1 mouse cellular context compared by ENCODE assay signal in the genomic region with DNA sequence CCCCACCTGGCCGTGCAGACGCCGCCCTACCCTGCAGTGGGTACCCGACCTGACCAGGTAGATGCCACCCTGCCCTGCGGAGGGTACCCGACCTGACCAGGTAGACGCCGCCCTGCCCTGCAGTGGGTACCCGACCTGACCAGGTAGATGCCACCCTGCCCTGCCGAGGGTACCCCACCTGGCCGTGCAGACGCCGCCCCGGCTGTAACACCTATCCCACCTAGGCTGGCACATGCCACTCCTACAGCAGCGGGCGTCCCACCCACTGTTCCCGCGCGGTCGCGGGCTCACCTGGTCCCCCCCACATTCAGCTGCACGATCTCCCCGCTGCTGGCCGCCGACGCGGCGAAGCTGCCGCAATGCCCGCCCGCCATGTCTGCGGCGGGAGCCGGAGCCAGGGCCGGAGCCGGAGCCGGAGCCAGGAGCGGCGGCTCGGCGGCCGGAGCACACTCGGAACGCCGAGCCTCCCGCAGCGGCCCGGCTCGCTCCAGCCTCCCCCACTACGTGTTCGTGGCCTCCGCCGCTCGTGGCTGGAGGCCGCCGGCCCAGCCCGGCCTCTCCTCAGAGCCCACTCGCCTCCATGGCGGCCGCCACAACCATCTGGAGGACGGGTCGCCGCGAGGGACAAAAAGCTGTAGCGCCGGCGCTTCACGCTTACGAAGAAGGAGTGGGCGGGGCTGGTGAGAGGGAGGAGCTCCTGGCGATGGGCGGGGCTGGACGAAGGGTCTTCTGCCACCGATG.
TF ChIP-seq lines count a peak whose summit lies in the region.

A gene (minus strand): TSS at position 603 of the 741 bp plus-strand sequence.

TF ChIP-seq in CH12.LX, 34 proteins besides CTCF, POLR2A, EP300 and RAD21 (continued from another document):
- TF ChIP-seq SMC3 (IDR thresholded peaks at IDR 0.05; ENCODE audit: low read depth, low read length) = no peak
- 0 out of 2 replicates have a peak, but pooled peaks have one; percentile 27 for TF ChIP-seq UBTF (IDR thresholded peaks at IDR 0.05; ENCODE audit: low read depth, low read length)
- peak; percentile 69; the same call in 1 of the 2 replicates for TF ChIP-seq SIN3A (IDR thresholded peaks at IDR 0.05; ENCODE audit: low read length)
- TF ChIP-seq MYC (IDR thresholded peaks at IDR 0.05; ENCODE audit: low read depth, low read length) = no peak
- TF ChIP-seq ELF1 (IDR thresholded peaks at IDR 0.05; ENCODE audit: low read depth, low read length) = peak; percentile 23; the same call in 1 of the 2 replicates
- peak; percentile 84 for TF ChIP-seq HCFC1 (IDR thresholded peaks at IDR 0.05; ENCODE audit: low read depth, low read length)
- no peak for TF ChIP-seq JUN (IDR thresholded peaks at IDR 0.05; ENCODE audit: insufficient read depth, low read depth, low read length)
- TF ChIP-seq TBP (conservative IDR thresholded peaks at IDR 0.05; ENCODE audit: low read depth, low read length) = peak; percentile 86
- TF ChIP-seq RCOR1 (conservative IDR thresholded peaks at IDR 0.05; ENCODE audit: low read depth, low read length) = no peak
- TF ChIP-seq USF2 (conservative IDR thresholded peaks at IDR 0.05; ENCODE audit: low read depth, low read length) = no peak
- TF ChIP-seq IRF4 (IDR thresholded peaks at IDR 0.05; ENCODE audit: low read depth, low read length) = no peak
- TF ChIP-seq GABPA (IDR thresholded peaks at IDR 0.05; ENCODE audit: insufficient replicate concordance, low read depth, low read length) = no peak
- TF ChIP-seq ZMIZ1 (IDR thresholded peaks at IDR 0.05; ENCODE audit: low read depth, low read length) = peak; percentile 90
- TF ChIP-seq KAT2A (IDR thresholded peaks at IDR 0.05; ENCODE audit: insufficient replicate concordance, low read length) = peak; percentile 65; the same call in 1 of the 2 replicates
- TF ChIP-seq MAZ (IDR thresholded peaks at IDR 0.05; ENCODE audit: low read depth, low read length) = 0 out of 2 replicates have a peak, but pooled peaks have one; percentile 59
- no peak for TF ChIP-seq CHD1 (IDR thresholded peaks at IDR 0.05; ENCODE audit: low read depth, low read length)
- TF ChIP-seq NRF1 (IDR thresholded peaks at IDR 0.05; ENCODE audit: low read depth, low read length) = peak; percentile 68
- TF ChIP-seq MEF2A (IDR thresholded peaks at IDR 0.05; ENCODE audit: borderline replicate concordance, low read depth, low read length) = no peak
- no peak for TF ChIP-seq JUND (conservative IDR thresholded peaks at IDR 0.05; ENCODE audit: low read depth, low read length)
